Mouse (Mus musculus) hindbrain, embryonic 11.5 days (tissue): ENCODE results near the gene 1110051M20Rik. TPM values are rescaled to one million over a fixed set of nuclear protein-coding genes. Genes with fewer than 3 reads are reported as not detected.

ENCODE experiments used
- ATAC-seq: fragments of 200-750 bp; cut with Nextera tagmentation; 2 replicates; pipeline ENCODE4 v1.8.0; 2017; ENCODE audit warnings: mild to moderate bottlenecking, moderate TSS enrichment, moderate library complexity; ENCODE audit not compliant: low FRiP score
- DNase-seq: peaks from one replicate; pipeline ENCODE4 v3.0.0-alpha.2; 2015; ENCODE audit warnings: low spot score
- H3K27ac ChIP-seq: fragments of 300-500 bp; sonication (generic); 2 replicates; pipeline ENCODE4 v1.5.1; 2014; ENCODE audit warnings: mild to moderate bottlenecking, low read depth, low read length
- H3K27me3 ChIP-seq: fragments of 300-500 bp; sonication (generic); 2 replicates; pipeline ENCODE4 v1.6.1; 2014; ENCODE audit warnings: mild to moderate bottlenecking, low read length, moderate library complexity, mixed read lengths; ENCODE audit not compliant: control insufficient read depth, insufficient read depth
- H3K36me3 ChIP-seq: fragments of 300-500 bp; sonication (generic); 2 replicates; pipeline ENCODE4 v1.6.1; 2014; ENCODE audit warnings: mild to moderate bottlenecking, low read length, moderate library complexity, mixed read lengths; ENCODE audit not compliant: control insufficient read depth, insufficient read depth
- H3K4me1 ChIP-seq: fragments of 300-500 bp; sonication (generic); replicated peaks from 2 replicates; pipeline ENCODE4 v1.6.1; 2014; ENCODE audit warnings: low read length, mixed read lengths; ENCODE audit not compliant: control insufficient read depth, insufficient read depth
- H3K4me2 ChIP-seq: fragments of 300-500 bp; sonication (generic); replicated peaks from 2 replicates; pipeline ENCODE4 v1.6.1; 2014; ENCODE audit warnings: mild to moderate bottlenecking, low read depth, low read length
- H3K4me3 ChIP-seq: fragments of 300-500 bp; sonication (generic); 2 replicates; pipeline ENCODE4 v1.5.1; 2014; ENCODE audit warnings: low read depth, low read length
- H3K9ac ChIP-seq: fragments of 300-500 bp; sonication (generic); 2 replicates; pipeline ENCODE4 v1.6.1; 2014; ENCODE audit warnings: low read depth, low read length
- H3K9me3 ChIP-seq: fragments of 300-500 bp; sonication (generic); 2 replicates; pipeline ENCODE4 v1.6.1; 2016; ENCODE audit warnings: low read length; ENCODE audit not compliant: control insufficient read depth
- WGBS: fragments of 180-500 bp; shearing (Covaris S2); extraction: QIAGEN DNeasy Blood & Tissue Kit; methylation state at CpG from one replicate; pipeline ENCODE4 v1.1.7; 2014; 5-methylcytosine and 5-hydroxymethylcytosine counted together
- polyA plus RNA-seq: library from polyadenylated mRNA; unstranded; fragments of >200 nt; fragmentation: Nextera tagmentation; extraction: Ambion mirVana; gene quantifications from 2 replicates; pipeline ENCODE4 v1.2.1, GENCODE M21; 2014

Gene 1110051M20Rik
- polyA plus RNA-seq, 1 experiment from 2014 or later: 102 TPM

DNA sequence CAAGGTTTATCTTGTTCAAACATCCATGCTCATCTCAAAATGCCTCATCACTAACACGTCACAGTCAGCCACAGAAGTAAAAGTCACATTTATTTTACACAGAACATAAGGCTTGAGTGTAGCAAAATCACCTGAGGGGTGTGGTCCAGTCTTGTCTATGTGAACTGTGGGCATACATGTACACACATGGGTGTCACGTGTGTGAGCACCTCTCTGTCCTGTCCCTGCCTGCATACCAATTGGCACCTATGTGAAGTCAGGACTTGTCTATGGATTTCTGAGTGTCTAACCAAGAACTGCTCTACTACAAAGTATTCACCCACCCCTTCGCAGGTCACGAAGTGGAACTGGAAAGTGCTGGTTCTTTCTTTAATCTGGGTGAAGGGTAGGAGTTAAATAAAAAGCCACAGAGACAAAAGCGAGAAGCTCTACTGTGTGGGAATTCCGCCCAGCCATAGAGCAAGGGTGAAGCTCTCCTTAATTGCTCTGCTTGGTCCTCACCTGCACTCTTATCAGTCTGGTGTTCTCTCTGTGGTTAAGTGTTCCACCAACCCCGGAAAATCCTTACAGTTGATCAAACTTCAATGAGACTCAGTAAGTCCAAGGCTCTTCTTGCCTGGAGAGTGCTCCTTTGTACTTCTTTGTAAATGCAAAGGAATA lies 20.3 kb downstream of the 1110051M20Rik start:
- Histone ChIP-seq H3K4me1 (no peaks in the 10 kb centered on the region), H3K27me3 (no peaks in the 10 kb centered on the region), H3K9ac (no peak overlapping the region), H3K27ac (no peak overlapping the region), H3K4me2 (no peak overlapping the region), H3K36me3 (no peaks in the 10 kb centered on the region), H3K4me3 (no peak overlapping the region), H3K9me3 (no peaks in the 10 kb centered on the region)
- WGBS: 83% methylated on average over 7 of the region's 7 CpGs
- DNase-seq (no peak), ATAC-seq (no peak)

GRCm38 (mm10) chr2:91421641-91422040 lies 22.9 kb downstream of the 1110051M20Rik start:
- Histone ChIP-seq H3K9me3 (no peaks in the 10 kb centered on the region), H3K27me3 (no peaks in the 10 kb centered on the region), H3K4me2 (no peak overlapping the region), H3K4me3 (no peak overlapping the region), H3K4me1 (no peaks in the 10 kb centered on the region), H3K9ac (no peak overlapping the region), H3K27ac (no peak overlapping the region), H3K36me3 (no peaks in the 10 kb centered on the region)
- 83% methylated on average over 5 of the region's 5 CpGs for WGBS
- DNase-seq (no peak), ATAC-seq (no peak)

GRCm38 (mm10) chr2:91413811-91414210 lies 30.7 kb downstream of the 1110051M20Rik start:
- H3K9me3 ChIP-seq: no peaks in the 10 kb centered on the region

GRCm38 (mm10) chr2:91412361-91412760 lies 32.1 kb downstream of the 1110051M20Rik start:
- 58% methylated on average over 5 of the region's 5 CpGs for WGBS
- H3K9ac ChIP-seq: no peak overlapping the region
- ATAC-seq (no peak), DNase-seq (no peak)
- no peaks in the 10 kb centered on the region for H3K9me3 ChIP-seq
- no peak overlapping the region for H3K4me3 ChIP-seq
- H3K27me3 ChIP-seq: no peaks in the 10 kb centered on the region
- H3K27ac ChIP-seq: no peak overlapping the region
- H3K36me3 ChIP-seq: no peaks in the 10 kb centered on the region
- H3K4me1 ChIP-seq: no peaks in the 10 kb centered on the region
- no peak overlapping the region for H3K4me2 ChIP-seq

More at GRCm38 (mm10) chr2:91413811-91414210, 30.7 kb downstream of the 1110051M20Rik start:
- Histone ChIP-seq H3K36me3 (no peaks in the 10 kb centered on the region), H3K4me3 (no peak overlapping the region), H3K27ac (no peak overlapping the region), H3K9ac (no peak overlapping the region), H3K4me2 (no peak overlapping the region), H3K4me1 (no peaks in the 10 kb centered on the region), H3K27me3 (no peaks in the 10 kb centered on the region)
- DNase-seq (no peak), ATAC-seq (no peak)
- WGBS: 87% methylated on average over 1 of the region's 1 CpGs

- Histone ChIP-seq H3K36me3 (no peaks in the 10 kb centered on the region), H3K27ac (0 out of 2 replicates have a peak overlapping the region, but pooled peaks have one; percentile 30), H3K4me2 (no peak overlapping the region), H3K4me1 (no peaks in the 10 kb centered on the region), H3K27me3 (no peaks in the 10 kb centered on the region), H3K4me3 (no peak overlapping the region), H3K9me3 (no peaks in the 10 kb centered on the region), H3K9ac (no peak overlapping the region)
- 76% methylated on average over 2 of the region's 2 CpGs for WGBS
- ATAC-seq (no peak), DNase-seq (no peak)
Observed at GRCm38 (mm10) chr2:91411473-91411872, 33.0 kb downstream of the 1110051M20Rik start.

GRCm38 (mm10) chr2:91408031-91408430 lies 36.5 kb downstream of the 1110051M20Rik start:
- ATAC-seq: no peak
- no peaks in the 10 kb centered on the region for H3K9me3 ChIP-seq
- H3K4me3 ChIP-seq: no peak overlapping the region
- H3K9ac ChIP-seq: no peak overlapping the region
- no peaks in the 10 kb centered on the region for H3K36me3 ChIP-seq
- no peaks in the 10 kb centered on the region for H3K4me1 ChIP-seq
- no peak for DNase-seq
- H3K27ac ChIP-seq: no peak overlapping the region
- no peaks in the 10 kb centered on the region for H3K27me3 ChIP-seq
- no peak overlapping the region for H3K4me2 ChIP-seq
- 84% methylated on average over 2 of the region's 2 CpGs for WGBS

GRCm38 (mm10) chr2:91405071-91405470 lies 39.4 kb downstream of the 1110051M20Rik start:
- 88% methylated on average over 4 of the region's 4 CpGs for WGBS
- 0 out of 2 replicates have a peak, but pooled peaks cover 2% of the 10 kb centered on the region for H3K4me1 ChIP-seq
- H3K4me3 ChIP-seq: no peak overlapping the region
- no peak overlapping the region for H3K4me2 ChIP-seq
- no peaks in the 10 kb centered on the region for H3K36me3 ChIP-seq
- no peaks in the 10 kb centered on the region for H3K9me3 ChIP-seq
- DNase-seq (no peak), ATAC-seq (no peak)
- H3K9ac ChIP-seq: no peak overlapping the region
- no peaks in the 10 kb centered on the region for H3K27me3 ChIP-seq
- no peak overlapping the region for H3K27ac ChIP-seq

DNA sequence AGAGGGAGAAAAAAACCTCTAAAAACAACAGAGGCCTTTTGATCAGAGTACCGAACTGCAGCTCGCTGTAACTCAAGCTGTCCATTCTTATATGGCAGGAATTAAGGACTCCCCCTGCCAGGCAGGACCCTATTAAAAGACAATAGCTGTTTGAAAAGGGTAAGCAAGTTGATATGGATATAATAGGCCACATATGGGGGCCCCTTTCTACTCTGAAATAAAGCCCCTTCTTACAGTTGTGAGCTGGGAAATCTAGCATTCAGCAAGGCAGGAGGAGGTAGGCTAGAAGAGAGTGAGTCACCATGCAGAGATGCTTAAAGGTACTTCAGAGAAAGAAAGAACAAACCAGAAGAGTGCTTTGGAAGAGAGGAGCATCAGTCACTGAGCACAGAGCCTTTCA lies 44.8 kb downstream of the 1110051M20Rik start:
- Histone ChIP-seq H3K36me3 (no peaks in the 10 kb centered on the region), H3K27me3 (no peaks in the 10 kb centered on the region), H3K4me3 (no peak overlapping the region), H3K4me1 (0 out of 2 replicates have a peak, but pooled peaks cover 2% of the 10 kb centered on the region), H3K4me2 (no peak overlapping the region), H3K9ac (no peak overlapping the region), H3K27ac (peak overlapping the region; percentile 60; the same call in 1 of the 2 replicates), H3K9me3 (no peaks in the 10 kb centered on the region)
- peak; percentile 19 for DNase-seq
- ATAC-seq: peak; percentile 79
- WGBS: 9% methylated on average over 2 of the region's 2 CpGs

DNA sequence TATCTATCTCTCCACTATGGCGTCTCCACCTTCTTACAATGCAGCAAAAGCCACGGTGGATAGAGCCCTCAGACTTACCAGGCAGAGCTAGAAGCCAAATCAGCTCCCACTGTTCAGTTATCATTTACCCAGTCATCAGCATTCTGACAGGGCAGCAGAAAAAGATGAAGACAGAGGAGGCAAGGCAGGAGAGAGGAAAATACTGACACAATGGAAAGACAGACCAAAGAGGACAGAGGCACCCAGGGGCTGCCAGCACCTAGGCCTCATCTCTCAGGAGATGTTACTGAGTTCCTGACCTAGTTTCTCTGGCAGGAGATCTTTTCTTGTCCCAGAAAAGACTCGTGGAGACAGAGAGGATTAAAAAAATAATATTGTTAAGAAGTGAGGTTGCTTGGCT lies 45.3 kb downstream of the 1110051M20Rik start:
- no peak for DNase-seq
- H3K4me3 ChIP-seq: no peak overlapping the region
- peak overlapping the region; percentile 60 for H3K27ac ChIP-seq
- H3K4me2 ChIP-seq: no peak overlapping the region
- no peaks in the 10 kb centered on the region for H3K36me3 ChIP-seq
- H3K4me1 ChIP-seq: 0 out of 2 replicates have a peak, but pooled peaks cover 2% of the 10 kb centered on the region
- H3K27me3 ChIP-seq: no peaks in the 10 kb centered on the region
- no peak for ATAC-seq
- no peaks in the 10 kb centered on the region for H3K9me3 ChIP-seq
- no peak overlapping the region for H3K9ac ChIP-seq
- WGBS: 45% methylated on average over 3 of the region's 3 CpGs
